Mouse (Mus musculus): Measurements from ENCODE around the gene Smim6. TPM values are rescaled to one million over a fixed set of nuclear protein-coding genes. Genes with fewer than 3 reads are reported as not detected.

The Smim6 gene
- polyA plus RNA-seq, 1 experiment: 5.7 TPM

- Histone ChIP-seq H3K27me3 (replicated peaks; ENCODE audit: control insufficient read depth, insufficient read depth, low read length) (no peaks in the 10 kb centered on the region), H3K36me3 (ENCODE audit: control insufficient read depth, insufficient read depth, low read length) (no peaks in the 10 kb centered on the region), H3K4me3 (ENCODE audit: insufficient read depth, low read depth, low read length) (peak overlapping the region; percentile 52), H3K4me1 (ENCODE audit: control insufficient read depth, insufficient read depth, low read length) (peaks cover 3% of the 10 kb centered on the region; the same call in 1 of the 2 replicates), H3K27ac (ENCODE audit: insufficient read depth, low read depth, low read length) (no peak overlapping the region)
- peak; percentile 65 for DNase-seq
- WGBS: 66% methylated on average over 8 of the region's 8 CpGs
- TF ChIP-seq POLR2A (IDR thresholded peaks at IDR 0.05; ENCODE audit: low read depth, low read length): no peak
- TF ChIP-seq CTCF (conservative IDR thresholded peaks at IDR 0.05; ENCODE audit: insufficient read depth, insufficient read length, low read depth, low read length): no peak
These were observed 33.7 kb upstream of the Smim6 start for GRCm38 (mm10) chr11:115878071-115878470.

GRCm38 (mm10) chr11:115881002-115881401 lies 30.8 kb upstream of the Smim6 start:
- Histone ChIP-seq H3K27ac (ENCODE audit: insufficient read depth, low read depth, low read length) (no peak overlapping the region), H3K4me1 (ENCODE audit: control insufficient read depth, insufficient read depth, low read length) (peaks cover 3% of the 10 kb centered on the region; the same call in 1 of the 2 replicates), H3K4me3 (ENCODE audit: insufficient read depth, low read depth, low read length) (no peak overlapping the region), H3K27me3 (replicated peaks; ENCODE audit: control insufficient read depth, insufficient read depth, low read length) (no peaks in the 10 kb centered on the region), H3K36me3 (ENCODE audit: control insufficient read depth, insufficient read depth, low read length) (no peaks in the 10 kb centered on the region)
- 39% methylated on average over 5 of the region's 5 CpGs for WGBS
- no peak for TF ChIP-seq POLR2A (IDR thresholded peaks at IDR 0.05; ENCODE audit: low read depth, low read length)
- TF ChIP-seq CTCF (conservative IDR thresholded peaks at IDR 0.05; ENCODE audit: insufficient read depth, insufficient read length, low read depth, low read length): peak; percentile 75
- DNase-seq: peak; percentile 41

- TF ChIP-seq CTCF (conservative IDR thresholded peaks at IDR 0.05; ENCODE audit: insufficient read depth, insufficient read length, low read depth, low read length): no peak
- TF ChIP-seq POLR2A (IDR thresholded peaks at IDR 0.05; ENCODE audit: low read depth, low read length): no peak
- Histone ChIP-seq H3K36me3 (ENCODE audit: control insufficient read depth, insufficient read depth, low read length) (no peaks in the 10 kb centered on the region), H3K27ac (ENCODE audit: insufficient read depth, low read depth, low read length) (no peak overlapping the region), H3K4me1 (ENCODE audit: control insufficient read depth, insufficient read depth, low read length) (no peaks in the 10 kb centered on the region), H3K4me3 (ENCODE audit: insufficient read depth, low read depth, low read length) (no peak overlapping the region), H3K27me3 (replicated peaks; ENCODE audit: control insufficient read depth, insufficient read depth, low read length) (no peaks in the 10 kb centered on the region)
- WGBS: 36% methylated on average over 17 of the region's 17 CpGs
- no peak for DNase-seq
These were observed 28.6 kb upstream of the Smim6 start for GRCm38 (mm10) chr11:115883251-115883650.

- Histone ChIP-seq H3K4me3 (ENCODE audit: insufficient read depth, low read depth, low read length) (no peak overlapping the region), H3K36me3 (ENCODE audit: control insufficient read depth, insufficient read depth, low read length) (no peaks in the 10 kb centered on the region), H3K27me3 (replicated peaks; ENCODE audit: control insufficient read depth, insufficient read depth, low read length) (no peaks in the 10 kb centered on the region), H3K4me1 (ENCODE audit: control insufficient read depth, insufficient read depth, low read length) (no peaks in the 10 kb centered on the region), H3K27ac (ENCODE audit: insufficient read depth, low read depth, low read length) (no peak overlapping the region)
- TF ChIP-seq POLR2A (IDR thresholded peaks at IDR 0.05; ENCODE audit: low read depth, low read length): no peak
- no peak for TF ChIP-seq CTCF (conservative IDR thresholded peaks at IDR 0.05; ENCODE audit: insufficient read depth, insufficient read length, low read depth, low read length)
- WGBS: 74% methylated on average over 3 of the region's 3 CpGs
- DNase-seq: peak; percentile 78
These were observed 27.5 kb upstream of the Smim6 start for GRCm38 (mm10) chr11:115884361-115884760.

- Histone ChIP-seq H3K4me1 (ENCODE audit: control insufficient read depth, insufficient read depth, low read length) (no peaks in the 10 kb centered on the region), H3K4me3 (ENCODE audit: insufficient read depth, low read depth, low read length) (no peak overlapping the region), H3K27ac (ENCODE audit: insufficient read depth, low read depth, low read length) (no peak overlapping the region), H3K27me3 (replicated peaks; ENCODE audit: control insufficient read depth, insufficient read depth, low read length) (no peaks in the 10 kb centered on the region), H3K36me3 (ENCODE audit: control insufficient read depth, insufficient read depth, low read length) (no peaks in the 10 kb centered on the region)
- DNase-seq: no peak
- WGBS: 77% methylated on average over 11 of the region's 11 CpGs
- TF ChIP-seq POLR2A (IDR thresholded peaks at IDR 0.05; ENCODE audit: low read depth, low read length): no peak
- no peak for TF ChIP-seq CTCF (conservative IDR thresholded peaks at IDR 0.05; ENCODE audit: insufficient read depth, insufficient read length, low read depth, low read length)
These were observed 26.5 kb upstream of the Smim6 start for GRCm38 (mm10) chr11:115885281-115885680.

GRCm38 (mm10) chr11:115886446-115886845 lies 25.4 kb upstream of the Smim6 start:
- DNase-seq: no peak
- H3K27me3 ChIP-seq (replicated peaks; ENCODE audit: control insufficient read depth, insufficient read depth, low read length): no peaks in the 10 kb centered on the region
- H3K27ac ChIP-seq (ENCODE audit: insufficient read depth, low read depth, low read length): no peak overlapping the region
- WGBS: 90% methylated on average over 11 of the region's 11 CpGs
- TF ChIP-seq CTCF (conservative IDR thresholded peaks at IDR 0.05; ENCODE audit: insufficient read depth, insufficient read length, low read depth, low read length) (no peak), POLR2A (IDR thresholded peaks at IDR 0.05; ENCODE audit: low read depth, low read length) (no peak)
- no peak overlapping the region for H3K4me3 ChIP-seq (ENCODE audit: insufficient read depth, low read depth, low read length)
- H3K36me3 ChIP-seq (ENCODE audit: control insufficient read depth, insufficient read depth, low read length): no peaks in the 10 kb centered on the region
- no peaks in the 10 kb centered on the region for H3K4me1 ChIP-seq (ENCODE audit: control insufficient read depth, insufficient read depth, low read length)

GRCm38 (mm10) chr11:115888020-115888419 lies 23.8 kb upstream of the Smim6 start:
- no peak for TF ChIP-seq CTCF (conservative IDR thresholded peaks at IDR 0.05; ENCODE audit: insufficient read depth, insufficient read length, low read depth, low read length)
- no peak for DNase-seq
- Histone ChIP-seq H3K4me3 (ENCODE audit: insufficient read depth, low read depth, low read length) (no peak overlapping the region), H3K4me1 (ENCODE audit: control insufficient read depth, insufficient read depth, low read length) (no peaks in the 10 kb centered on the region), H3K36me3 (ENCODE audit: control insufficient read depth, insufficient read depth, low read length) (no peaks in the 10 kb centered on the region), H3K27ac (ENCODE audit: insufficient read depth, low read depth, low read length) (no peak overlapping the region), H3K27me3 (replicated peaks; ENCODE audit: control insufficient read depth, insufficient read depth, low read length) (no peaks in the 10 kb centered on the region)
- 93% methylated on average over 5 of the region's 5 CpGs for WGBS

GRCm38 (mm10) chr11:115889159-115889558 lies 22.7 kb upstream of the Smim6 start:
- Histone ChIP-seq H3K36me3 (ENCODE audit: control insufficient read depth, insufficient read depth, low read length) (no peaks in the 10 kb centered on the region), H3K4me3 (ENCODE audit: insufficient read depth, low read depth, low read length) (no peak overlapping the region), H3K27ac (ENCODE audit: insufficient read depth, low read depth, low read length) (no peak overlapping the region), H3K27me3 (replicated peaks; ENCODE audit: control insufficient read depth, insufficient read depth, low read length) (no peaks in the 10 kb centered on the region), H3K4me1 (ENCODE audit: control insufficient read depth, insufficient read depth, low read length) (no peaks in the 10 kb centered on the region)
- 80% methylated on average over 6 of the region's 6 CpGs for WGBS
- TF ChIP-seq POLR2A (IDR thresholded peaks at IDR 0.05; ENCODE audit: low read depth, low read length): no peak
- TF ChIP-seq CTCF (conservative IDR thresholded peaks at IDR 0.05; ENCODE audit: insufficient read depth, insufficient read length, low read depth, low read length): no peak
- DNase-seq: peak; percentile 23
